Mouse (Mus musculus): ENCODE measurements around the gene Cux2. TPM values are rescaled to one million over a fixed set of nuclear protein-coding genes. Genes with fewer than 3 reads are reported as not detected.

Gene Cux2
- total and polyA plus RNA-seq, 3 experiments = 0.17 TPM; not detected in 2

GRCm38 (mm10) chr5:122075736-122076135 is 25.8 kb upstream of the Cux2 start:
- in situ Hi-C loops (cut with MboI; ENCODE audit: low pct_ligation_motif_present, low pct_unique_long_range_greater_than_20kb, low sequenced_read_pairs) (no loop called here), dilution Hi-C loops (cut with MboI; ENCODE audit: extremely low pct_ligation_motif_present, extremely low pct_unique_long_range_greater_than_20kb, low sequenced_read_pairs) (no loop called here)
- Histone ChIP-seq H3K9me3 (replicated peaks; ENCODE audit: low read length) (peaks cover 22% of the 10 kb centered on the region), H3K4me2 (ENCODE audit: insufficient read depth, low read depth, poor library complexity, severe bottlenecking) (no peak overlapping the region), H3K36me3 (replicated peaks in 1 of 2; ENCODE audit: control insufficient read depth in 1 of 2, insufficient read depth in 1 of 2, low read length in 1 of 2) (no peaks in the 10 kb centered on the region), H3K9ac (ENCODE audit: insufficient read depth, low read depth) (no peak overlapping the region), H3K4me1 (ENCODE audit: control insufficient read depth in 1 of 2, insufficient read depth in 2 of 2) (peaks cover 13% of the 10 kb centered on the region in 2 experiments; a peak in 3 of 4 replicates), H3K79me2 (replicated peaks; ENCODE audit: control insufficient read depth, extremely low read depth, insufficient read depth, poor library complexity, severe bottlenecking) (no peaks in the 10 kb centered on the region), H3K27ac (ENCODE audit: insufficient read depth, low read depth) (no peak overlapping the region), H3K27me3 (replicated peaks) (peaks cover 56% of the 10 kb centered on the region), H3K4me3 (replicated peaks in 1 of 3; ENCODE audit: low read depth in 2 of 3, low read length in 2 of 3, poor library complexity in 1 of 3) (no peak overlapping the region)
- TF ChIP-seq EP300 (IDR thresholded peaks at IDR 0.05; ENCODE audit: low read length) (no peak), CTCF (conservative IDR thresholded peaks at IDR 0.05 in 1 of 2, IDR thresholded peaks at IDR 0.05 in 1 of 2; ENCODE audit: low read depth in 2 of 2, low read length in 2 of 2) (peak; percentile 34 to 37; a peak in 3 of 4 replicates), NRF1 (IDR thresholded peaks at IDR 0.05; ENCODE audit: low read depth, low read length) (no peak), JUND (conservative IDR thresholded peaks at IDR 0.05; ENCODE audit: low read depth, low read length) (no peak)
- no peak for DNase-seq (ENCODE audit: extremely low read depth)

DNA sequence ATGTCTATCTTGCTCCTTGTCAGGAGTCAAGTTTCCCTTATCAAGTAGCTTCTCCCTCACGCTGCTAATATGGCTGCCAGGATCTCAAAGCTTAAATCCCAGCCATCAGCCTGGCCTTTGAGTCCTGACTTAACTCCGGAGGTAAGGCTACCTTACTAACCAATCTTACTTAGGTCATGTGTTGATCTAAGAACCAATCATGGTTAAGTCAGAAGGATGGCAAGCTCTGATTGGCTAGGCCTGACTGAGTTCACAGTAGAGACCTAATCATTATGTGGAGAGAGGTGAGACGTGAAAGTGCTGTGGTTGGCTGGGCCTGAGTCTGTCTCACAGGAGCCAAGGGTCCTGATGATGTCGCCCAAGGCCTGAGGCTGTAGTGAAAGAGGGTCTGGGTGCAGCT is 22.1 kb upstream of the Cux2 start:
- Histone ChIP-seq H3K36me3 (replicated peaks in 1 of 2; ENCODE audit: control insufficient read depth in 1 of 2, insufficient read depth in 1 of 2, low read length in 1 of 2) (no peaks in the 10 kb centered on the region), H3K4me3 (replicated peaks in 1 of 3; ENCODE audit: low read depth in 2 of 3, low read length in 2 of 3, poor library complexity in 1 of 3) (no peak overlapping the region), H3K4me1 (ENCODE audit: control insufficient read depth in 1 of 2, insufficient read depth in 2 of 2) (peaks cover under 1 to 11% of the 10 kb centered on the region in 2 experiments; a peak in 2 of 4 replicates), H3K27ac (ENCODE audit: insufficient read depth, low read depth) (no peak overlapping the region), H3K79me2 (replicated peaks; ENCODE audit: control insufficient read depth, extremely low read depth, insufficient read depth, poor library complexity, severe bottlenecking) (no peaks in the 10 kb centered on the region), H3K9ac (ENCODE audit: insufficient read depth, low read depth) (no peak overlapping the region), H3K9me3 (replicated peaks; ENCODE audit: low read length) (no peaks in the 10 kb centered on the region), H3K27me3 (replicated peaks) (peaks cover 74% of the 10 kb centered on the region), H3K4me2 (ENCODE audit: insufficient read depth, low read depth, poor library complexity, severe bottlenecking) (no peak overlapping the region)
- dilution Hi-C loops (cut with MboI; ENCODE audit: extremely low pct_ligation_motif_present, extremely low pct_unique_long_range_greater_than_20kb, low sequenced_read_pairs) (no loop called here), in situ Hi-C loops (cut with MboI; ENCODE audit: low pct_ligation_motif_present, low pct_unique_long_range_greater_than_20kb, low sequenced_read_pairs) (no loop called here)
- TF ChIP-seq POLR2A (IDR thresholded peaks at IDR 0.05; ENCODE audit: low read depth, low read length) (no peak), BHLHE40 (IDR thresholded peaks at IDR 0.05; ENCODE audit: low read depth, low read length) (no peak), JUND (conservative IDR thresholded peaks at IDR 0.05; ENCODE audit: low read depth, low read length) (no peak)
- no peak for DNase-seq (ENCODE audit: extremely low read depth)

GRCm38 (mm10) chr5:122070963-122071800 is 21.3 kb upstream of the Cux2 start:
- no peak overlapping the region for H3K4me2 ChIP-seq (ENCODE audit: insufficient read depth, low read depth, poor library complexity, severe bottlenecking)

More at GRCm38 (mm10) chr5:122070963-122071800, 21.3 kb upstream of the Cux2 start:
- Histone ChIP-seq H3K9me3 (replicated peaks; ENCODE audit: low read length) (peaks cover 4% of the 10 kb centered on the region), H3K27ac (ENCODE audit: insufficient read depth, low read depth) (no peak overlapping the region), H3K36me3 (replicated peaks in 1 of 2; ENCODE audit: control insufficient read depth in 1 of 2, insufficient read depth in 1 of 2, low read length in 1 of 2) (no peaks in the 10 kb centered on the region), H3K27me3 (replicated peaks) (peaks cover 72% of the 10 kb centered on the region), H3K79me2 (replicated peaks; ENCODE audit: control insufficient read depth, extremely low read depth, insufficient read depth, poor library complexity, severe bottlenecking) (no peaks in the 10 kb centered on the region), H3K4me3 (replicated peaks in 1 of 3; ENCODE audit: low read depth in 2 of 3, low read length in 2 of 3, poor library complexity in 1 of 3) (no peak overlapping the region), H3K9ac (ENCODE audit: insufficient read depth, low read depth) (no peak overlapping the region), H3K4me1 (ENCODE audit: control insufficient read depth in 1 of 2, insufficient read depth in 2 of 2) (peaks cover 0 to 11% of the 10 kb centered on the region in 2 experiments; a peak in 1 of 4 replicates)
- in situ Hi-C loops (cut with MboI; ENCODE audit: low pct_ligation_motif_present, low pct_unique_long_range_greater_than_20kb, low sequenced_read_pairs) (no loop called here), dilution Hi-C loops (cut with MboI; ENCODE audit: extremely low pct_ligation_motif_present, extremely low pct_unique_long_range_greater_than_20kb, low sequenced_read_pairs) (no loop called here)
- TF ChIP-seq CHD1 (IDR thresholded peaks at IDR 0.05; ENCODE audit: low read depth, low read length) = no peak
- TF ChIP-seq UBTF (IDR thresholded peaks at IDR 0.05; ENCODE audit: low read depth, low read length) = no peak
- no peak for TF ChIP-seq ZMIZ1 (IDR thresholded peaks at IDR 0.05; ENCODE audit: low read depth, low read length)
- no peak for TF ChIP-seq JUN (IDR thresholded peaks at IDR 0.05; ENCODE audit: insufficient read depth, low read depth, low read length)
- no peak for TF ChIP-seq TCF12 (IDR thresholded peaks at IDR 0.05; ENCODE audit: low read depth, low read length)
- no peak for TF ChIP-seq MXI1 (IDR thresholded peaks at IDR 0.05; ENCODE audit: low read depth, low read length)
- TF ChIP-seq KAT2A (IDR thresholded peaks at IDR 0.05; ENCODE audit: insufficient replicate concordance, low read length) = no peak
- TF ChIP-seq BHLHE40 (IDR thresholded peaks at IDR 0.05; ENCODE audit: low read depth, low read length) = no peak
- TF ChIP-seq USF1 (IDR thresholded peaks at IDR 0.05; ENCODE audit: low read depth, low read length) = no peak
- no peak for TF ChIP-seq ZC3H11A (IDR thresholded peaks at IDR 0.05; ENCODE audit: low read depth, low read length)
- TF ChIP-seq ZKSCAN1 (IDR thresholded peaks at IDR 0.05; ENCODE audit: borderline replicate concordance, low read depth, low read length) = no peak
- DNase-seq (ENCODE audit: extremely low read depth) = no peak
